Mouse (Mus musculus) MEL (cell line): ENCODE results near the gene Uso1. TPM values are rescaled to one million over a fixed set of nuclear protein-coding genes. Genes with fewer than 3 reads are reported as not detected.

Source experiments
- DNase-seq: peaks from one replicate; pipeline ENCODE4 v3.0.0; 2011; ENCODE audit warnings: low read depth, low spot score
- H3K27ac ChIP-seq: 2 replicates; pipeline ENCODE4 v1.5.1; 2012; ENCODE audit warnings: low read depth, mild to moderate bottlenecking, control low read depth, low read length, moderate library complexity; ENCODE audit not compliant: control insufficient read depth
- H3K27me3 ChIP-seq, 2 experiments: fragments of 150-350 bp in 1 of 2; sonication (generic) in 1 of 2; 2 replicates each; pipeline ENCODE4 v1.6.1; 2012; ENCODE audit warnings: low read length in 2 of 2, mild to moderate bottlenecking in 2 of 2, improper control_type of control experiment in 1 of 2, moderate library complexity in 1 of 2; ENCODE audit not compliant: insufficient read depth in 2 of 2, control insufficient read depth in 1 of 2
- H3K36me3 ChIP-seq, 2 experiments: 2 replicates each; pipeline ENCODE4 v1.6.1; 2012 to 2014; ENCODE audit warnings: low read length in 2 of 2, improper control_type of control experiment in 1 of 2, inconsistent platforms in 1 of 2, mild to moderate bottlenecking in 1 of 2; ENCODE audit not compliant: insufficient read depth in 2 of 2, control insufficient read depth in 1 of 2
- H3K4me1 ChIP-seq, 2 experiments: fragments of 150-350 bp in 1 of 2; sonication (generic) in 1 of 2; 2 replicates each; pipeline ENCODE4 v1.6.1; 2012; ENCODE audit warnings: low read length in 2 of 2, improper control_type of control experiment in 1 of 2, mild to moderate bottlenecking in 1 of 2; ENCODE audit not compliant: insufficient read depth in 2 of 2, control insufficient read depth in 1 of 2
- H3K4me3 ChIP-seq, 2 experiments: fragments of 150-350 bp in 1 of 2; sonication (generic) in 1 of 2; 2 replicates each; pipeline ENCODE4 v1.5.1; 2012; ENCODE audit warnings: low read depth in 2 of 2, low read length in 2 of 2, mild to moderate bottlenecking in 2 of 2, moderate library complexity in 2 of 2, control low read depth in 1 of 2, improper control_type of control experiment in 1 of 2; ENCODE audit not compliant: control insufficient read depth in 1 of 2, insufficient read depth in 1 of 2
- H3K79me2 ChIP-seq: 2 replicates; pipeline ENCODE4 v1.6.1; 2012; ENCODE audit warnings: mild to moderate bottlenecking, low read length, moderate library complexity; ENCODE audit not compliant: control insufficient read depth, poor library complexity, insufficient read depth
- H3K9ac ChIP-seq: 2 replicates; pipeline ENCODE4 v1.6.1; 2012; ENCODE audit warnings: low read depth, mild to moderate bottlenecking, control low read depth, low read length, moderate library complexity; ENCODE audit not compliant: control insufficient read depth, poor library complexity, severe bottlenecking
- H3K9me3 ChIP-seq: fragments of 150-350 bp; sonication (generic); replicated peaks from 2 replicates; pipeline ENCODE4 v1.6.1; 2012; ENCODE audit warnings: mild to moderate bottlenecking, low read length, improper control_type of control experiment, moderate library complexity; ENCODE audit not compliant: insufficient read depth
- BHLHE40 ChIP-seq: IDR thresholded peaks from 2 replicates; pipeline ENCODE4 v1.6.1; 2012; ENCODE audit warnings: low read depth, mild to moderate bottlenecking, inconsistent platforms, low read length, improper control_type of control experiment, borderline replicate concordance
- CHD1 ChIP-seq: IDR thresholded peaks from 2 replicates; pipeline ENCODE4 v1.6.1; 2012; ENCODE audit warnings: low read depth, mild to moderate bottlenecking, inconsistent platforms, low read length, improper control_type of control experiment
- E2F4 ChIP-seq: IDR thresholded peaks from 2 replicates; pipeline ENCODE4 v1.6.1; 2011; ENCODE audit warnings: low read depth, low read length, improper control_type of control experiment, borderline replicate concordance
- ELF1 ChIP-seq: IDR thresholded peaks from 2 replicates; pipeline ENCODE4 v1.6.1; 2014; ENCODE audit warnings: low read depth, mild to moderate bottlenecking, inconsistent platforms, low read length, improper control_type of control experiment, moderate library complexity
- EP300 ChIP-seq, 2 experiments: IDR thresholded peaks; 2 replicates each; pipeline ENCODE4 v1.6.1; 2011; ENCODE audit warnings: improper control_type of control experiment in 2 of 2, low read length in 2 of 2, low read depth in 1 of 2, mild to moderate bottlenecking in 1 of 2
- GABPA ChIP-seq: IDR thresholded peaks from 2 replicates; pipeline ENCODE4 v1.6.1; 2012; ENCODE audit warnings: low read depth, mild to moderate bottlenecking, inconsistent platforms, low read length, improper control_type of control experiment, moderate library complexity
- GATA1 ChIP-seq: IDR thresholded peaks from 2 replicates; pipeline ENCODE4 v1.6.1; 2011; ENCODE audit warnings: low read depth, low read length, improper control_type of control experiment
- HCFC1 ChIP-seq: IDR thresholded peaks from 2 replicates; pipeline ENCODE4 v1.6.1; 2012; ENCODE audit warnings: low read depth, mild to moderate bottlenecking, inconsistent platforms, low read length, improper control_type of control experiment, moderate library complexity
- JUND ChIP-seq: IDR thresholded peaks from 2 replicates; pipeline ENCODE4 v1.6.1; 2011; ENCODE audit warnings: low read depth, mild to moderate bottlenecking, improper control_type of control experiment, low read length
- KAT2A ChIP-seq: conservative IDR thresholded peaks from 2 replicates; pipeline ENCODE4 v1.6.1; 2012; ENCODE audit warnings: low read depth, low read length, improper control_type of control experiment, inconsistent platforms
- MAFK ChIP-seq: IDR thresholded peaks from 2 replicates; pipeline ENCODE4 v1.6.1; 2011; ENCODE audit warnings: low read depth, mild to moderate bottlenecking, low read length, improper control_type of control experiment, borderline replicate concordance
- MAZ ChIP-seq: IDR thresholded peaks from 2 replicates; pipeline ENCODE4 v1.6.1; 2012; ENCODE audit warnings: low read depth, mild to moderate bottlenecking, inconsistent platforms, low read length, improper control_type of control experiment
- MEF2A ChIP-seq: IDR thresholded peaks from 2 replicates; pipeline ENCODE4 v1.6.1; 2014; ENCODE audit warnings: low read depth, mild to moderate bottlenecking, inconsistent platforms, low read length, improper control_type of control experiment; ENCODE audit not compliant: poor library complexity, insufficient replicate concordance, severe bottlenecking; ENCODE audit errors: extremely low read depth
- MXI1 ChIP-seq: IDR thresholded peaks from 2 replicates; pipeline ENCODE4 v1.6.1; 2011; ENCODE audit warnings: mild to moderate bottlenecking, low read depth, low read length, improper control_type of control experiment
- MYB ChIP-seq: IDR thresholded peaks from 2 replicates; pipeline ENCODE4 v1.6.1; 2011; ENCODE audit warnings: mild to moderate bottlenecking, low read depth, low read length, improper control_type of control experiment
- MYC ChIP-seq: IDR thresholded peaks from 2 replicates; pipeline ENCODE4 v1.6.1; 2011; ENCODE audit warnings: low read depth, mild to moderate bottlenecking, low read length, improper control_type of control experiment, moderate library complexity
- NELFE ChIP-seq: IDR thresholded peaks from 2 replicates; pipeline ENCODE4 v1.6.1; 2011; ENCODE audit warnings: low read depth, low read length, improper control_type of control experiment
- NRF1 ChIP-seq: IDR thresholded peaks from 2 replicates; pipeline ENCODE4 v1.6.1; 2014; ENCODE audit warnings: low read depth, mild to moderate bottlenecking, inconsistent platforms, low read length, improper control_type of control experiment, moderate library complexity; ENCODE audit not compliant: poor library complexity, insufficient read depth, severe bottlenecking
- POLR2A ChIP-seq, 2 experiments: IDR thresholded peaks; 2 replicates each; pipeline ENCODE4 v1.6.1; 2011 to 2012; ENCODE audit warnings: low read length in 2 of 2, mild to moderate bottlenecking in 2 of 2, control low read depth in 1 of 2, improper control_type of control experiment in 1 of 2, low read depth in 1 of 2, moderate library complexity in 1 of 2; ENCODE audit not compliant: control insufficient read depth in 1 of 2, insufficient read depth in 1 of 2, poor library complexity in 1 of 2
- POLR2AphosphoS2 ChIP-seq: IDR thresholded peaks from 2 replicates; pipeline ENCODE4 v1.6.1; 2011; ENCODE audit warnings: low read length, improper control_type of control experiment
- POLR2AphosphoS5 ChIP-seq: IDR thresholded peaks from 2 replicates; pipeline ENCODE4 v1.6.1; 2012; ENCODE audit warnings: low read depth, borderline replicate concordance, mild to moderate bottlenecking, inconsistent platforms, low read length, moderate library complexity, mixed read lengths
- RAD21 ChIP-seq: IDR thresholded peaks from 2 replicates; pipeline ENCODE4 v1.6.1; 2011; ENCODE audit warnings: mild to moderate bottlenecking, low read depth, low read length, improper control_type of control experiment
- RCOR1 ChIP-seq: IDR thresholded peaks from 2 replicates; pipeline ENCODE4 v1.6.1; 2012; ENCODE audit warnings: low read depth, mild to moderate bottlenecking, inconsistent platforms, low read length, improper control_type of control experiment
- SIN3A ChIP-seq: IDR thresholded peaks from 2 replicates; pipeline ENCODE4 v1.6.1; 2012; ENCODE audit warnings: low read length, improper control_type of control experiment, inconsistent platforms
- SMC3 ChIP-seq: IDR thresholded peaks from 2 replicates; pipeline ENCODE4 v1.6.1; 2011; ENCODE audit warnings: low read depth, low read length, improper control_type of control experiment
- TAL1 ChIP-seq: IDR thresholded peaks from 2 replicates; pipeline ENCODE4 v1.6.1; 2012; ENCODE audit warnings: mild to moderate bottlenecking, inconsistent platforms, low read length, moderate library complexity, mixed read lengths
- TBP ChIP-seq: IDR thresholded peaks from 2 replicates; pipeline ENCODE4 v1.8.0; 2011; ENCODE audit warnings: low read depth, low read length, improper control_type of control experiment
- TCF12 ChIP-seq: IDR thresholded peaks from 2 replicates; pipeline ENCODE4 v1.6.1; 2014; ENCODE audit warnings: low read depth, mild to moderate bottlenecking, inconsistent platforms, low read length, improper control_type of control experiment, moderate library complexity
- USF1 ChIP-seq: IDR thresholded peaks from 2 replicates; pipeline ENCODE4 v1.6.1; 2014; ENCODE audit warnings: low read depth, mild to moderate bottlenecking, inconsistent platforms, low read length, improper control_type of control experiment, moderate library complexity
- USF2 ChIP-seq, 2 experiments: IDR thresholded peaks; 2 replicates each; pipeline ENCODE4 v1.6.1; 2011 to 2012; ENCODE audit warnings: improper control_type of control experiment in 2 of 2, low read length in 2 of 2, borderline replicate concordance in 1 of 2, inconsistent platforms in 1 of 2, low read depth in 1 of 2, mild to moderate bottlenecking in 1 of 2; ENCODE audit not compliant: insufficient read depth in 1 of 2
- ZC3H11A ChIP-seq: IDR thresholded peaks from 2 replicates; pipeline ENCODE4 v1.6.1; 2012; ENCODE audit warnings: low read depth, mild to moderate bottlenecking, inconsistent platforms, low read length, improper control_type of control experiment
- ZKSCAN1 ChIP-seq: IDR thresholded peaks from 2 replicates; pipeline ENCODE4 v1.6.1; 2012; ENCODE audit warnings: low read depth, mild to moderate bottlenecking, inconsistent platforms, low read length, improper control_type of control experiment, moderate library complexity
- ZMIZ1 ChIP-seq: IDR thresholded peaks from 2 replicates; pipeline ENCODE4 v1.6.1; 2012; ENCODE audit warnings: low read depth, mild to moderate bottlenecking, inconsistent platforms, low read length, improper control_type of control experiment, moderate library complexity
- ZNF384 ChIP-seq: IDR thresholded peaks from 2 replicates; pipeline ENCODE4 v1.6.1; 2012; ENCODE audit warnings: low read depth, mild to moderate bottlenecking, inconsistent platforms, low read length, improper control_type of control experiment
- polyA plus RNA-seq, 2 experiments: library from polyadenylated mRNA; stranded (reverse) in 1 of 2; unstranded in 1 of 2; fragments of >175 nt in 1 of 2; fragments of >200 nt in 1 of 2; gene quantifications; 2 replicates each; pipeline versions ENCODE4 v1.2.1 to v1.2.4; 2012; ENCODE audit warnings: low replicate concordance in 2 of 2, low read depth in 1 of 2; ENCODE audit not compliant: insufficient read length in 2 of 2, insufficient read depth in 1 of 2, missing spikeins in 1 of 2
- total RNA-seq: library from RNA; depleted of rRNA; stranded (reverse); fragments of 300-350 nt; gene quantifications from 2 replicates; pipeline ENCODE4 v1.2.3, GENCODE M21; 2012; rRNA removed

The Uso1 gene
- 22.1 and 26.0 TPM in 2 replicates for total RNA-seq
- polyA plus RNA-seq: 10 to 100 TPM; 62.0 to 69.1 TPM

GRCm38 (mm10) chr5:92137239-92138046 lies at the start of gene Uso1:
Gene Uso1 (plus strand): TSS chr5:92137938.
- Histone ChIP-seq H3K36me3 (peaks cover 2 to 11% of the 10 kb centered on the region in 2 experiments), H3K9ac (peak within 1 kb of the TSS; percentile 87), H3K9me3 (no peaks in the 10 kb centered on the region), H3K27ac (peak within 1 kb of the TSS; percentile 47), H3K4me3 (peak within 1 kb of the TSS; percentile 89 to 99), H3K4me1 (peaks cover 9 to 15% of the 10 kb centered on the region in 2 experiments; a peak in 3 of 4 replicates), H3K79me2 (peaks cover 30% of the 10 kb centered on the region), H3K27me3 (no peaks in the 10 kb centered on the region)
- peak; percentile 99 for DNase-seq
- TF ChIP-seq BHLHE40 (0 out of 2 replicates have a peak, but pooled peaks have one; percentile 9), MAZ (0 out of 2 replicates have a peak, but pooled peaks have one; percentile 61), RAD21 (no peak), USF2 (IDR thresholded peaks at IDR 0.05; ENCODE audit: borderline replicate concordance in 1 of 2, insufficient read depth in 1 of 2, low read depth in 1 of 2, low read length in 2 of 2) (0 out of 4 replicates have a peak, but pooled peaks of 1 of the 2 experiments have one; percentile 46), EP300 (IDR thresholded peaks at IDR 0.05; ENCODE audit: low read depth in 1 of 2, low read length in 2 of 2) (0 out of 4 replicates have a peak, but pooled peaks of 1 of the 2 experiments have one; percentile 4), ZKSCAN1 (no peak), CHD1 (no peak; the same call in 1 of the 2 replicates), KAT2A (no peak), TCF12 (peak; percentile 56; the same call in 1 of the 2 replicates), TAL1 (no peak), E2F4 (no peak), ZMIZ1 (no peak; the same call in 1 of the 2 replicates), TBP (peak; percentile 45; the same call in 1 of the 2 replicates), USF1 (peak; percentile 91), ZNF384 (no peak), GATA1 (no peak), SIN3A (peak; percentile 91), POLR2A (IDR thresholded peaks at IDR 0.05; ENCODE audit: control insufficient read depth in 1 of 2, insufficient read depth in 1 of 2, low read depth in 1 of 2, low read length in 2 of 2, poor library complexity in 1 of 2) (peak; percentile 76 to 91), RCOR1 (no peak), ELF1 (peak; percentile 91), NRF1 (peak; percentile 99; the same call in 1 of the 2 replicates), MEF2A (no peak), MXI1 (peak; percentile 99), GABPA (no peak), SMC3 (no peak), POLR2AphosphoS2 (peak; percentile 94), HCFC1 (peak; percentile 76), JUND (no peak), MYC (peak; percentile 64), ZC3H11A (no peak; the same call in 1 of the 2 replicates), MYB (no peak), MAFK (no peak), NELFE (peak; percentile 83), POLR2AphosphoS5 (no peak)
